Mouse (Mus musculus) small intestine, adult 2 months (tissue): ENCODE results near the gene Lrg1.

Experiments used
- CTCF ChIP-seq: fragments of 200-500 bp; IDR thresholded peaks from 2 replicates; pipeline ENCODE4 v1.5.1; 2012; ENCODE audit warnings: low read depth, mild to moderate bottlenecking, control low read depth, inconsistent platforms, low read length, moderate library complexity, mixed read lengths; ENCODE audit not compliant: insufficient replicate concordance, insufficient read length; ENCODE audit errors: extremely low read depth
- POLR2A ChIP-seq: fragments of 200-500 bp; IDR thresholded peaks from 2 replicates; pipeline ENCODE4 v1.6.1; 2012; ENCODE audit warnings: low read depth, mild to moderate bottlenecking, control low read depth, inconsistent platforms, low read length, moderate library complexity

GRCm38 (mm10) chr17:56126175-56126574 lies 4.4 kb upstream of the Lrg1 start:
- TF ChIP-seq CTCF (no peak), POLR2A (no peak)
